Mouse (Mus musculus) hindbrain, embryonic 10.5 days (tissue): ENCODE results near the gene Stub1. TPM values are rescaled to one million over a fixed set of nuclear protein-coding genes. Genes with fewer than 3 reads are reported as not detected.

Experiments used
- DNase-seq: peaks from one replicate; pipeline ENCODE4 v3.0.0-alpha.2; 2017; ENCODE audit warnings: low spot score
- H3K27ac ChIP-seq: fragments of 300-500 bp; sonication (generic); 2 replicates; pipeline ENCODE4 v1.5.1; 2016; ENCODE audit warnings: mild to moderate bottlenecking, moderate library complexity
- H3K27me3 ChIP-seq: fragments of 300-500 bp; sonication (generic); 2 replicates; pipeline ENCODE4 v1.6.1; 2016; ENCODE audit warnings: mild to moderate bottlenecking; ENCODE audit not compliant: poor library complexity, insufficient read depth, severe bottlenecking
- H3K36me3 ChIP-seq: fragments of 300-500 bp; sonication (generic); 2 replicates; pipeline ENCODE4 v1.6.1; 2016; ENCODE audit warnings: mild to moderate bottlenecking, moderate library complexity
- H3K4me1 ChIP-seq: fragments of 300-500 bp; sonication (generic); replicated peaks from 2 replicates; pipeline ENCODE4 v1.6.1; 2016; ENCODE audit warnings: mild to moderate bottlenecking
- H3K4me3 ChIP-seq: fragments of 300-500 bp; sonication (generic); 2 replicates; pipeline ENCODE4 v1.5.1; 2016; ENCODE audit warnings: mild to moderate bottlenecking, moderate library complexity
- H3K9me3 ChIP-seq: fragments of 300-500 bp; sonication (generic); 2 replicates; pipeline ENCODE4 v1.6.1; 2016; ENCODE audit warnings: mild to moderate bottlenecking, moderate library complexity
- WGBS: fragments of 180-500 bp; shearing (Covaris S2); methylation state at CpG from one replicate; pipeline ENCODE4 v1.1.7; 2016; 5-methylcytosine and 5-hydroxymethylcytosine counted together
- polyA plus RNA-seq: library from polyadenylated mRNA; unstranded; fragments of >200 nt; fragmentation: Nextera tagmentation; extraction: Ambion mirVana; gene quantifications from 2 replicates; pipeline ENCODE4 v1.2.1, GENCODE M21; 2016

Gene Stub1
- polyA plus RNA-seq: 360 and 390 TPM in 2 replicates

GRCm38 (mm10) chr17:25833291-25833663 lies at the start of gene Stub1:
Stub1 (minus strand) TSS chr17:25833404.
- peak within 1 kb of the TSS; percentile 73 for H3K4me3 ChIP-seq
- H3K4me1 ChIP-seq: peaks cover 91% of the 10 kb centered on the region
- DNase-seq: peak; percentile 94
- no peaks in the 10 kb centered on the region for H3K9me3 ChIP-seq
- peaks cover 52% of the 10 kb centered on the region for H3K36me3 ChIP-seq
- under 1% methylated on average over 24 of the region's 24 CpGs for WGBS
- peak within 1 kb of the TSS; percentile 97 for H3K27ac ChIP-seq
- H3K27me3 ChIP-seq: no peaks in the 10 kb centered on the region

GRCm38 (mm10) chr17:25882306-25882705 lies 49.1 kb upstream of the Stub1 start:
- peak; percentile 39 for DNase-seq
- WGBS: 17% methylated on average over 5 of the region's 5 CpGs
- Histone ChIP-seq H3K9me3 (no peaks in the 10 kb centered on the region), H3K4me1 (peaks cover 85% of the 10 kb centered on the region), H3K4me3 (no peak overlapping the region), H3K27ac (peak overlapping the region; percentile 93), H3K36me3 (peaks cover 65% of the 10 kb centered on the region), H3K27me3 (no peaks in the 10 kb centered on the region; the same call in 1 of the 2 replicates)

GRCm38 (mm10) chr17:25881691-25882090 lies 48.5 kb upstream of the Stub1 start:
- DNase-seq: peak; percentile 79
- Histone ChIP-seq H3K9me3 (no peaks in the 10 kb centered on the region), H3K27me3 (no peaks in the 10 kb centered on the region; the same call in 1 of the 2 replicates), H3K36me3 (peaks cover 68% of the 10 kb centered on the region), H3K4me1 (peaks cover 91% of the 10 kb centered on the region), H3K27ac (peak overlapping the region; percentile 93), H3K4me3 (no peak overlapping the region)
- 11% methylated on average over 4 of the region's 4 CpGs for WGBS

GRCm38 (mm10) chr17:25880913-25881641 lies 47.9 kb upstream of the Stub1 start:
- 4% methylated on average over 5 of the region's 5 CpGs for WGBS
- Histone ChIP-seq H3K4me1 (peaks cover 95% of the 10 kb centered on the region), H3K27ac (peak overlapping the region; percentile 93), H3K9me3 (no peaks in the 10 kb centered on the region), H3K4me3 (peak overlapping the region; percentile 29), H3K27me3 (no peaks in the 10 kb centered on the region; the same call in 1 of the 2 replicates), H3K36me3 (peaks cover 68% of the 10 kb centered on the region)
- DNase-seq: peak; percentile 88

- Histone ChIP-seq H3K4me1 (peaks cover 94% of the 10 kb centered on the region), H3K27me3 (no peaks in the 10 kb centered on the region; the same call in 1 of the 2 replicates), H3K36me3 (peaks cover 63% of the 10 kb centered on the region), H3K9me3 (no peaks in the 10 kb centered on the region), H3K4me3 (peak within 1 kb of the TSS; percentile 29), H3K27ac (peak within 1 kb of the TSS; percentile 93)
- 12% methylated on average over 5 of the region's 5 CpGs for WGBS
- peak; percentile 76 for DNase-seq
Measured at GRCm38 (mm10) chr17:25880196-25880910, 47.1 kb upstream of the Stub1 start, which contains the start of gene Wfikkn1. Wfikkn1 (minus strand) TSS chr17:25880858.

- WGBS: 66% methylated on average over 8 of the region's 8 CpGs
- Histone ChIP-seq H3K27ac (peak overlapping the region; percentile 93), H3K4me3 (peak overlapping the region; percentile 29), H3K36me3 (peaks cover 59% of the 10 kb centered on the region), H3K9me3 (no peaks in the 10 kb centered on the region), H3K4me1 (peaks cover 93% of the 10 kb centered on the region), H3K27me3 (no peaks in the 10 kb centered on the region; the same call in 1 of the 2 replicates)
- DNase-seq: no peak
Measured at GRCm38 (mm10) chr17:25879750-25880149, 46.5 kb upstream of the Stub1 start.

- Histone ChIP-seq H3K27me3 (no peaks in the 10 kb centered on the region; the same call in 1 of the 2 replicates), H3K27ac (peak overlapping the region; percentile 93), H3K36me3 (peaks cover 54% of the 10 kb centered on the region), H3K4me3 (peak overlapping the region; percentile 29), H3K4me1 (peaks cover 92% of the 10 kb centered on the region), H3K9me3 (no peaks in the 10 kb centered on the region)
- 39% methylated on average over 4 of the region's 4 CpGs for WGBS
- DNase-seq: peak; percentile 64
Measured at GRCm38 (mm10) chr17:25879261-25879660, 46.1 kb upstream of the Stub1 start.

GRCm38 (mm10) chr17:25878611-25879180 lies 45.5 kb upstream of the Stub1 start:
- Histone ChIP-seq H3K9me3 (no peaks in the 10 kb centered on the region), H3K4me1 (peaks cover 92% of the 10 kb centered on the region), H3K27ac (peak overlapping the region; percentile 93; the same call in 1 of the 2 replicates), H3K27me3 (no peaks in the 10 kb centered on the region; the same call in 1 of the 2 replicates), H3K36me3 (peaks cover 48% of the 10 kb centered on the region), H3K4me3 (peak overlapping the region; percentile 29)
- no peak for DNase-seq
- 83% methylated on average over 19 of the region's 19 CpGs for WGBS

GRCm38 (mm10) chr17:25877741-25878610 lies 44.8 kb upstream of the Stub1 start:
- WGBS: 94% methylated on average over 32 of the region's 32 CpGs
- Histone ChIP-seq H3K9me3 (no peaks in the 10 kb centered on the region), H3K4me1 (peaks cover 90% of the 10 kb centered on the region), H3K27ac (peak overlapping the region; percentile 12), H3K27me3 (no peaks in the 10 kb centered on the region), H3K4me3 (peak overlapping the region; percentile 29; the same call in 1 of the 2 replicates), H3K36me3 (peaks cover 41% of the 10 kb centered on the region)
- DNase-seq: no peak

GRCm38 (mm10) chr17:25877025-25877424 lies 43.8 kb upstream of the Stub1 start:
- Histone ChIP-seq H3K9me3 (no peaks in the 10 kb centered on the region), H3K36me3 (peaks cover 32% of the 10 kb centered on the region), H3K4me3 (peak overlapping the region; percentile 73; the same call in 1 of the 2 replicates), H3K27ac (no peak overlapping the region), H3K4me1 (peaks cover 83% of the 10 kb centered on the region), H3K27me3 (no peaks in the 10 kb centered on the region)
- WGBS: 98% methylated on average over 3 of the region's 3 CpGs
- DNase-seq: no peak

GRCm38 (mm10) chr17:25876347-25876915 lies 43.2 kb upstream of the Stub1 start:
- WGBS: 55% methylated on average over 10 of the region's 10 CpGs
- Histone ChIP-seq H3K27ac (peak overlapping the region; percentile 92), H3K4me3 (peak overlapping the region; percentile 73), H3K36me3 (peaks cover 32% of the 10 kb centered on the region), H3K27me3 (no peaks in the 10 kb centered on the region), H3K9me3 (no peaks in the 10 kb centered on the region), H3K4me1 (peaks cover 77% of the 10 kb centered on the region)
- DNase-seq: no peak
